Mouse (Mus musculus) liver, embryonic 15.5 days (tissue): Measurements from ENCODE around the gene Cox20. TPM values are rescaled to one million over a fixed set of nuclear protein-coding genes. Genes with fewer than 3 reads are reported as not detected.

ENCODE experiments used
- ATAC-seq: fragments of 200-750 bp; cut with Nextera tagmentation; 2 replicates; pipeline ENCODE4 v1.8.0; 2017; ENCODE audit warnings: moderate number of reproducible peaks, mild to moderate bottlenecking, moderate library complexity; ENCODE audit not compliant: insufficient read depth
- H3K27ac ChIP-seq: fragments of 300-500 bp; sonication (generic); replicated peaks from 2 replicates; pipeline ENCODE4 v1.5.1; 2015; ENCODE audit warnings: mild to moderate bottlenecking, inconsistent platforms
- H3K27me3 ChIP-seq: fragments of 300-500 bp; sonication (generic); 2 replicates; pipeline ENCODE4 v1.6.1; 2015; ENCODE audit warnings: mild to moderate bottlenecking, inconsistent platforms
- H3K36me3 ChIP-seq: fragments of 300-500 bp; sonication (generic); replicated peaks from 2 replicates; pipeline ENCODE4 v1.6.1; 2015; ENCODE audit warnings: moderate library complexity, mild to moderate bottlenecking, inconsistent platforms
- H3K4me1 ChIP-seq: fragments of 300-500 bp; sonication (generic); replicated peaks from 2 replicates; pipeline ENCODE4 v1.6.1; 2015; ENCODE audit warnings: inconsistent platforms
- H3K4me2 ChIP-seq: fragments of 300-500 bp; sonication (generic); 2 replicates; pipeline ENCODE4 v1.6.1; 2015; ENCODE audit warnings: moderate library complexity, mild to moderate bottlenecking, inconsistent platforms
- H3K4me3 ChIP-seq: fragments of 300-500 bp; sonication (generic); replicated peaks from 2 replicates; pipeline ENCODE4 v1.5.1; 2015; ENCODE audit warnings: mild to moderate bottlenecking, inconsistent platforms
- H3K9ac ChIP-seq: fragments of 300-500 bp; sonication (generic); 2 replicates; pipeline ENCODE4 v1.6.1; 2015; ENCODE audit warnings: moderate library complexity, mild to moderate bottlenecking, inconsistent platforms
- H3K9me3 ChIP-seq: fragments of 300-500 bp; sonication (generic); replicated peaks from 2 replicates; pipeline ENCODE4 v1.6.1; 2016; ENCODE audit warnings: inconsistent platforms
- WGBS: fragments of 180-500 bp; shearing (Covaris S2); methylation state at CpG from one replicate; pipeline ENCODE4 v1.1.7; 2015; ENCODE audit warnings: mixed read lengths; ENCODE audit not compliant: insufficient replicate concordance; 5-methylcytosine and 5-hydroxymethylcytosine counted together
- polyA plus RNA-seq: library from polyadenylated mRNA; unstranded; fragments of >200 nt; fragmentation: Nextera tagmentation; extraction: Ambion mirVana; gene quantifications from 2 replicates; pipeline ENCODE4 v1.2.1, GENCODE M21; 2015

Gene Cox20
- polyA plus RNA-seq, 1 experiment from 2014 or later = 78.6 TPM

- Histone ChIP-seq H3K27ac (peak overlapping the region; percentile 100), H3K27me3 (no peaks in the 10 kb centered on the region), H3K4me1 (peaks cover 40% of the 10 kb centered on the region), H3K9ac (peak overlapping the region; percentile 94), H3K4me2 (peak overlapping the region; percentile 79), H3K9me3 (no peaks in the 10 kb centered on the region), H3K4me3 (peak overlapping the region; percentile 77), H3K36me3 (peaks cover 54% of the 10 kb centered on the region)
- WGBS = 36% methylated on average over 5 of the region's 5 CpGs
- ATAC-seq = no peak
Measured at GRCm38 (mm10) chr1:178320723-178321590, 2.0 kb downstream of the Cox20 start.

- no peak overlapping the region for H3K4me2 ChIP-seq
- WGBS = 72% methylated on average over 4 of the region's 4 CpGs
- no peak overlapping the region for H3K4me3 ChIP-seq
Measured at GRCm38 (mm10) chr1:178321730-178322357, 2.9 kb downstream of the Cox20 start.

GRCm38 (mm10) chr1:178323235-178323634 is 4.3 kb downstream of the Cox20 start:
- Histone ChIP-seq H3K36me3 (peaks cover 73% of the 10 kb centered on the region), H3K4me2 (no peak overlapping the region), H3K4me3 (no peak overlapping the region), H3K27ac (no peak overlapping the region), H3K9me3 (no peaks in the 10 kb centered on the region), H3K9ac (no peak overlapping the region), H3K4me1 (peaks cover 30% of the 10 kb centered on the region), H3K27me3 (no peaks in the 10 kb centered on the region)
- ATAC-seq = no peak
- 76% methylated on average over 1 of the region's 1 CpGs for WGBS

More at GRCm38 (mm10) chr1:178321730-178322357, 2.9 kb downstream of the Cox20 start:
- peaks cover 32% of the 10 kb centered on the region for H3K4me1 ChIP-seq
- H3K9me3 ChIP-seq = no peaks in the 10 kb centered on the region
- H3K27me3 ChIP-seq = no peaks in the 10 kb centered on the region
- H3K9ac ChIP-seq = no peak overlapping the region
- no peak for ATAC-seq
- H3K27ac ChIP-seq = peak overlapping the region; percentile 100; the same call in 1 of the 2 replicates
- peaks cover 61% of the 10 kb centered on the region for H3K36me3 ChIP-seq

- no peaks in the 10 kb centered on the region for H3K9me3 ChIP-seq
- 0 out of 2 replicates have a peak overlapping the region, but pooled peaks have one; percentile 25 for H3K27ac ChIP-seq
- H3K4me1 ChIP-seq = peaks cover 30% of the 10 kb centered on the region
- peaks cover 83% of the 10 kb centered on the region for H3K36me3 ChIP-seq
- no peaks in the 10 kb centered on the region for H3K27me3 ChIP-seq
- 86% methylated on average over 1 of the region's 1 CpGs for WGBS
- no peak for ATAC-seq
- H3K9ac ChIP-seq = no peak overlapping the region
- no peak overlapping the region for H3K4me3 ChIP-seq
- H3K4me2 ChIP-seq = no peak overlapping the region
Measured at GRCm38 (mm10) chr1:178324568-178324967, 5.6 kb downstream of the Cox20 start.

GRCm38 (mm10) chr1:178326357-178326756 is 7.4 kb downstream of the Cox20 start:
- no peaks in the 10 kb centered on the region for H3K27me3 ChIP-seq
- H3K27ac ChIP-seq = no peak overlapping the region
- no peak overlapping the region for H3K4me2 ChIP-seq
- ATAC-seq = no peak
- no peak overlapping the region for H3K4me3 ChIP-seq
- H3K9ac ChIP-seq = no peak overlapping the region
- H3K9me3 ChIP-seq = no peaks in the 10 kb centered on the region
- WGBS = 83% methylated on average over 1 of the region's 1 CpGs
- peaks cover 19% of the 10 kb centered on the region for H3K4me1 ChIP-seq
- peaks cover 88% of the 10 kb centered on the region for H3K36me3 ChIP-seq

- no peak overlapping the region for H3K9ac ChIP-seq
- H3K27me3 ChIP-seq = no peaks in the 10 kb centered on the region
- peaks cover 20% of the 10 kb centered on the region for H3K4me1 ChIP-seq
- H3K36me3 ChIP-seq = peaks cover 88% of the 10 kb centered on the region
- H3K4me2 ChIP-seq = no peak overlapping the region
- no peak overlapping the region for H3K4me3 ChIP-seq
- 85% methylated on average over 1 of the region's 1 CpGs for WGBS
- no peak overlapping the region for H3K27ac ChIP-seq
- no peaks in the 10 kb centered on the region for H3K9me3 ChIP-seq
- no peak for ATAC-seq
Measured at GRCm38 (mm10) chr1:178326950-178327349, 8.0 kb downstream of the Cox20 start.

- peaks cover 32% of the 10 kb centered on the region for H3K4me1 ChIP-seq
- no peak overlapping the region for H3K9ac ChIP-seq
- H3K36me3 ChIP-seq = peaks cover 88% of the 10 kb centered on the region
- 59% methylated on average over 5 of the region's 5 CpGs for WGBS
- no peak overlapping the region for H3K4me3 ChIP-seq
- H3K9me3 ChIP-seq = no peaks in the 10 kb centered on the region
- no peak overlapping the region for H3K27ac ChIP-seq
- no peak for ATAC-seq
- no peaks in the 10 kb centered on the region for H3K27me3 ChIP-seq
- no peak overlapping the region for H3K4me2 ChIP-seq
Measured at GRCm38 (mm10) chr1:178329017-178329416, 10.1 kb downstream of the Cox20 start.

GRCm38 (mm10) chr1:178329946-178330345 is 11.0 kb downstream of the Cox20 start:
- peak; percentile 64 for ATAC-seq
- Histone ChIP-seq H3K27me3 (no peaks in the 10 kb centered on the region), H3K4me2 (no peak overlapping the region), H3K4me3 (no peak overlapping the region), H3K4me1 (peaks cover 39% of the 10 kb centered on the region), H3K36me3 (peaks cover 89% of the 10 kb centered on the region), H3K9ac (no peak overlapping the region), H3K9me3 (no peaks in the 10 kb centered on the region), H3K27ac (no peak overlapping the region)
- WGBS = 73% methylated on average over 6 of the region's 6 CpGs

GRCm38 (mm10) chr1:178335860-178336261 is 16.9 kb downstream of the Cox20 start:
- no peaks in the 10 kb centered on the region for H3K27me3 ChIP-seq
- H3K4me1 ChIP-seq = peaks cover 49% of the 10 kb centered on the region
- WGBS = 1% methylated on average over 16 of the region's 16 CpGs

GRCm38 (mm10) chr1:178336289-178336775 is 17.4 kb downstream of the Cox20 start:
- peak overlapping the region; percentile 95 for H3K9ac ChIP-seq
- peak overlapping the region; percentile 99 for H3K27ac ChIP-seq
- peak; percentile 78 for ATAC-seq
- H3K9me3 ChIP-seq = no peaks in the 10 kb centered on the region
- peak overlapping the region; percentile 100 for H3K4me3 ChIP-seq
- 1% methylated on average over 51 of the region's 53 CpGs for WGBS
- H3K36me3 ChIP-seq = peaks cover 41% of the 10 kb centered on the region
- peak overlapping the region; percentile 76 for H3K4me2 ChIP-seq
- no peaks in the 10 kb centered on the region for H3K27me3 ChIP-seq
- H3K4me1 ChIP-seq = peaks cover 45% of the 10 kb centered on the region

More at GRCm38 (mm10) chr1:178335860-178336261, 16.9 kb downstream of the Cox20 start:
- Histone ChIP-seq H3K9ac (peak overlapping the region; percentile 95), H3K4me2 (peak overlapping the region; percentile 76), H3K36me3 (peaks cover 45% of the 10 kb centered on the region), H3K9me3 (no peaks in the 10 kb centered on the region), H3K27ac (peak overlapping the region; percentile 99), H3K4me3 (peak overlapping the region; percentile 100)
- ATAC-seq = no peak
